Mouse (Mus musculus) heart, postnatal 0 days (tissue): ENCODE data around the gene Tbx19.

Source experiments
- CTCF ChIP-seq: IDR thresholded peaks from 2 replicates; pipeline ENCODE4 v1.5.1; 2016; ENCODE audit warnings: antibody characterized with exemption, control low read depth, low read depth
- EP300 ChIP-seq: IDR thresholded peaks from 2 replicates; pipeline ENCODE4 v1.6.1; 2016; ENCODE audit warnings: antibody characterized with exemption, low read depth

DNA sequence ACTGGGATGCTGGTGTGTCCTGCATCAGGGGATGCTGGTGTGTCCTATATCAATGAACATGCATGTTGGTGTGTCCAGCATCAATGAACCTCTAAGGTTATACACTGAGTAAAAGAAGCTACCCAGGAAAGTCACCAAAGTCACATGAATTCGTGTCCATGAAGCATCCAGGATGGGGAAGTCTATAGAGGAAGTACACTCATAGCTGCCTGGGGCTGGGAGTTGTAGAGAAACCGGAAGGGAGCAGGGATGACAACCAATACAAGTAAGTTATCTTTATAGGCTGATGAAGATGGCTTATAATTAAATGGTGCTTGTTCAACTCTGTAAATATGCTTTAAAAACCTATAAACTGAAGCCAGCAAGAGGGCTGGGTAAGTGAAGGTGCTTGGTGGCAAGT lies 26.7 kb downstream of the Tbx19 start:
- TF ChIP-seq EP300 (no peak), CTCF (no peak)
